Mouse (Mus musculus) limb, embryonic 13.5 days (tissue): Measurements from ENCODE around the gene Slamf6. TPM values are rescaled to one million over a fixed set of nuclear protein-coding genes. Genes with fewer than 3 reads are reported as not detected.
"Not testable (repeated sequence)": the region's sequence is repeated elsewhere in the genome, so short reads cannot be mapped to it uniquely, and the experiment has no call there.

Source experiments
- ATAC-seq: fragments of 200-750 bp; cut with Nextera tagmentation; 2 replicates; pipeline ENCODE4 v1.8.0; 2017; ENCODE audit warnings: low read depth, moderate number of reproducible peaks, moderate TSS enrichment; ENCODE audit not compliant: low FRiP score
- H3K27ac ChIP-seq: fragments of 300-500 bp; sonication (generic); 2 replicates; pipeline ENCODE4 v1.5.1; 2015; ENCODE audit warnings: inconsistent platforms, mild to moderate bottlenecking, moderate library complexity
- H3K27me3 ChIP-seq: fragments of 300-500 bp; sonication (generic); 2 replicates; pipeline ENCODE4 v1.6.1; 2015; ENCODE audit warnings: mild to moderate bottlenecking, inconsistent platforms
- H3K36me3 ChIP-seq: fragments of 300-500 bp; sonication (generic); 2 replicates; pipeline ENCODE4 v1.6.1; 2015; ENCODE audit warnings: inconsistent platforms, mild to moderate bottlenecking, moderate library complexity
- H3K4me1 ChIP-seq: fragments of 300-500 bp; sonication (generic); 2 replicates; pipeline ENCODE4 v1.6.1; 2015; ENCODE audit warnings: inconsistent platforms
- H3K4me2 ChIP-seq: fragments of 300-500 bp; sonication (generic); replicated peaks from 2 replicates; pipeline ENCODE4 v1.6.1; 2015; ENCODE audit warnings: inconsistent platforms, mild to moderate bottlenecking, moderate library complexity
- H3K4me3 ChIP-seq: fragments of 300-500 bp; sonication (generic); 2 replicates; pipeline ENCODE4 v1.5.1; 2015; ENCODE audit warnings: moderate library complexity, mild to moderate bottlenecking, inconsistent platforms
- H3K9ac ChIP-seq: fragments of 300-500 bp; sonication (generic); 2 replicates; pipeline ENCODE4 v1.6.1; 2015; ENCODE audit warnings: mild to moderate bottlenecking, inconsistent platforms
- H3K9me3 ChIP-seq: fragments of 300-500 bp; sonication (generic); 2 replicates; pipeline ENCODE4 v1.6.1; 2016; ENCODE audit warnings: inconsistent platforms
- WGBS: fragments of 180-500 bp; shearing (Covaris S2); methylation state at CpG from one replicate; pipeline ENCODE4 v1.1.7; 2015; 5-methylcytosine and 5-hydroxymethylcytosine counted together
- polyA plus RNA-seq: library from polyadenylated mRNA; unstranded; fragments of >200 nt; fragmentation: Nextera tagmentation; extraction: Ambion mirVana; gene quantifications from 2 replicates; pipeline ENCODE4 v1.2.1, GENCODE M21; 2015

Slamf6 gene
- polyA plus RNA-seq, 1 experiment from 2014 or later = 0.31 TPM

DNA sequence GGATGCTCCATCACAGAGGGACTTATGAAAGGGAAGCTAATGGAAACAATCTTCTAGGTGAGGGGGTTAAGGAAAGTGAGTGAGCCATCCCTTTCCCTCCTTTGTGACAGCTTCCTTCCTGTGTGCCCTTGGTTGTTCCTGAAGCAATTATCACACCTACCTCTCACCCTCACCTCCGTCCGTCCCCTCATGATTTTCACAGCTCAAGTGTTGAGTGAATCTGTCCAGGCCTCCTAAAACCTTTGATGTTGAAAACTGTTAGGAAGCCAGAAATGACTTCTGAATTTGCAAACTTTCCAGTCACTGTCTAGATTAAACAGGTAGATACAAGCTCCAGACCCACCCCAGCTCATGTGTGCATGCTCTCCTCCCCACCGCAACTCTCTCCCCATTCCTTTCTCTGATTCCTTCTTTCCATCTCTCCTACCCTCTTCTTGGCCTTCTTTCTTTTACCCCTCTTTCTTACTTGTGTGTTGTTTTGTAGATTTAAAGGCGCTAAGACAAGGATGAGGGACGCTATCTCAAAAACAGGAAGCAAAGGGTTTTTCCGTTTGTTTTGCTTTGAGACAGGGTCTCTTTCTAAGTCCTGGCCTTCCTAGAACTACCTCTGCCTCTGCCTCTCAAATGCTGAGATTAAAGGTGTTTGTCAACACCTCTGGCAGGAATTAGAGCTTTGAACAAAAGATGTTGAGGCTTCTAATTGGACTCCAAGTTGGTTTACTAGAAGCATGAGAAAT is 48.9 kb downstream of the Slamf6 start:
- H3K36me3 ChIP-seq = no peaks in the 10 kb centered on the region
- no peak overlapping the region for H3K4me3 ChIP-seq
- H3K27ac ChIP-seq = no peak overlapping the region
- no peaks in the 10 kb centered on the region for H3K27me3 ChIP-seq
- no peak overlapping the region for H3K4me2 ChIP-seq
- H3K9me3 ChIP-seq = no peaks in the 10 kb centered on the region
- H3K9ac ChIP-seq = no peak overlapping the region
- H3K4me1 ChIP-seq = no peaks in the 10 kb centered on the region
- 75% methylated on average over 6 of the region's 6 CpGs for WGBS
- no peak for ATAC-seq

DNA sequence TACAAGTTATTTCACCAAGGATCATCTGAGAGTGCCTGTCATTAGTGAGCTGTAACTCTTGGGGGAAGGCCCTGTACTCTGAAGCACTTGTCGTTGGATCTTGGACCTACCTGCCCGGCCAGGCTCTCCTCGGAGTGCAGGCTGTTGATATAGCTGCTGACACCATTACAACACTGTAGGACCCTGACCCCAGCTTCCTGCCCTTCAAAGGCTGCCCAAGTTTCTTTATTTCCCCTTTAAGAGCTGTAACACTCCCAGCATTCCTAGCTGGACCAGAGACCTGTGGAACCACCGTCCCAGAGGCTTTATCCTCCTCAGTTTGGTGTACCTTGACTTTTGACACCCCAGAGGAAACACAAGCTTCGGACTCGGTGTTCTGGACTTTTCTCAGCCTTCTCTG is 51.9 kb downstream of the Slamf6 start:
- H3K27me3 ChIP-seq = no peaks in the 10 kb centered on the region
- H3K4me3 ChIP-seq = no peak overlapping the region
- no peaks in the 10 kb centered on the region for H3K4me1 ChIP-seq
- no peaks in the 10 kb centered on the region for H3K36me3 ChIP-seq
- no peak for ATAC-seq
- H3K4me2 ChIP-seq = no peak overlapping the region
- no peak overlapping the region for H3K9ac ChIP-seq
- 78% methylated on average over 6 of the region's 6 CpGs for WGBS
- no peak overlapping the region for H3K27ac ChIP-seq
- no peaks in the 10 kb centered on the region for H3K9me3 ChIP-seq

DNA sequence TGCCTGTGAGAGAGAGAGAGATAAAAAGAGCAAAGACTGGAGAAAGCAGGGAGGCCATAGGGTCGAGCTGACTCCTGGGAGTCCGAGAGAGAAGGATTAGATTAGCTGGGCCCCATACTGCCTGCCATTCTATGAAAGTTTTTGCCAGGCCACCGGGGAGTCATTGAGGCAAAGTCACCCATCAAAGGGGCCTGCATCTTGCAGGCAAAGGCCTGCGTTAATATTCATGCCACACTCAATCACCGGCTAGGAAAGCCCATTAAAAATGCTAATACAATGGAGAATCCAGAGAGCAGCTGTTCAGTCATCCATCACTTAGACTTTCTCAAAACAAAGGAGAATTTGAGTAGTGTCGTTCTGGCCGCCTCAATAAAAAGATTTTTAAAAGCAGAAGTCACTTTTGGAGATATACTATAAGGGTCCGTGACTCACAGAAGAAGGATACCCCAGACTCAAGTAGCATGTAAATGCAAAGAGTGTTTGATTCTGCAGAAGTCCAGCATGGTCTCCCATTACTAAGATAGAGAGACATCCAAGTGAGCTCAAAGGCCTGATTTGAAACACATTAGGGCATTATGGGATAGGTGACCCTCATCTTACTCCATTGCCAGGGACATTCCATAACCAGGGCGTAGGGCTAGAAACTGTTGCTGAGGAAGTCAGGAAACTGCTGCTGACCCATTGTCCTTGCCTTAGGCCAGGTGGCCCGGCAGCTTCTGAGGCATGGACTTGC is 53.7 kb downstream of the Slamf6 start:
- Histone ChIP-seq H3K27ac (no peak overlapping the region), H3K4me2 (no peak overlapping the region), H3K4me1 (no peaks in the 10 kb centered on the region), H3K4me3 (no peak overlapping the region), H3K9me3 (0 out of 2 replicates have a peak, but pooled peaks cover 5% of the 10 kb centered on the region), H3K27me3 (no peaks in the 10 kb centered on the region), H3K36me3 (no peaks in the 10 kb centered on the region), H3K9ac (no peak overlapping the region)
- ATAC-seq = no peak
- WGBS = 64% methylated on average over 10 of the region's 10 CpGs

DNA sequence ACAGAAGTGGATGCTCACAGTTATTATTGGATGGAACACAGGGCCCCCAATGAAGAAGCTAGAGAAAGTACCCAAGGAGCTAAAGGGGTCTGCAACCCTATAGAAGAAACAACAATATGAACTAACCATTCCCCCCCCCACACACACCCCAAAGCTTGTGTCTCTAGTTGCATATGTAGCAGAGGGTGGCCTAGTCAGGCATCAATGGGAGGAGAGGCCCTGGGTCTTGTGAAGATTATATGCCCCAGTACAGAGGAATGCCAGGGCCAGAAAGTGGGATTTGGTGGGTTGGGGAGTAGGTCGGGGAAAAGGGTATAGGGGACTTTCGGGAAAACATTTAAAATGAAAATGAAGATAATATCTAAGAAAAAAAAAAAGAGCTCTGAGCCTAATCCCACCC is 57.0 kb downstream of the Slamf6 start:
- H3K4me1 ChIP-seq, H3K4me2 ChIP-seq, H3K9me3 ChIP-seq, H3K4me3 ChIP-seq, H3K36me3 ChIP-seq, H3K9ac ChIP-seq, H3K27me3 ChIP-seq, ATAC-seq, H3K27ac ChIP-seq: not testable (repeated sequence)
- WGBS = 92% methylated on average over 2 of the region's 2 CpGs

DNA sequence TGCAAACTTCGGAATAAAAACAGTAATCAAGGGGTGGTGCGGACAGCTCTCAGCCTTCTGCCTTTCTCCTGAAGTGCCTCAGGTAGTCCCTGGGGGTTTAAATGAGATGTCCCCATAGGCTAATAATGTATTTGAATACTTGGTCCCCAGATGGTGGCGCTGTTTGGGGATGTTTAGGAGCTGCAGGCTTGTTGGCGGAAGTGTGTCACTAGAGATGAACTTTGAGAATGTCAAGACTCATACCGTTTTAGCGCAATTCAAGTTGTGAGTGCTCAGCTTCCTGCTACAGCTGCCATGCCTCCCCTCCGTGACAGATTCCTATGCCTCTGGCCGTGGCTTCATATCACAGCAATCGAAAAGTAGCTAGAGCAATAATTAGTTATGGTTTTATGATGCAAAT is 58.1 kb downstream of the Slamf6 start:
- Histone ChIP-seq H3K27ac (no peak overlapping the region), H3K9me3 (0 out of 2 replicates have a peak, but pooled peaks cover 5% of the 10 kb centered on the region), H3K4me3 (no peak overlapping the region), H3K4me1 (no peaks in the 10 kb centered on the region), H3K27me3 (no peaks in the 10 kb centered on the region), H3K9ac (no peak overlapping the region), H3K36me3 (no peaks in the 10 kb centered on the region), H3K4me2 (no peak overlapping the region)
- no peak for ATAC-seq
- WGBS = 87% methylated on average over 9 of the region's 9 CpGs

DNA sequence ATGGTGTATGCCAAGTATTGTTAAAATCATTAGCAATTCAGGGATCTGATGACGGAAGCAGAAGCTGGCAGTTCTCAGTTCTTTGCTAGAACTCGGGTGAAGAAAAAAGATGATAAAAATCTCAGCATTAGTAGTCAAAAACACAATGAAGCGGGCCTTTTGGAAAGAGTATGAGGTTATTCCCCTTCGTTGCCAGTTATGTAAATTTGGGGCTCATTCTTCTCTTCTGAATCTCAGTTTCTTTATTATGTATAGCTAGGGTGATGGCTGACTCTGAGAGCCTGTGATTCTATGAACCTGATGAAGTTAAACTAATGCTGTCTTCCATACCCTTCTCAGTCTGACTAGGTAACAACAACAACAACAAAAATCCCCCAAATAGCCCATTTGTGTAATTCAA is 58.5 kb downstream of the Slamf6 start:
- no peak overlapping the region for H3K4me3 ChIP-seq
- no peak overlapping the region for H3K27ac ChIP-seq
- no peak overlapping the region for H3K4me2 ChIP-seq
- ATAC-seq = no peak
- H3K9ac ChIP-seq = no peak overlapping the region
- H3K27me3 ChIP-seq = no peaks in the 10 kb centered on the region
- no peaks in the 10 kb centered on the region for H3K4me1 ChIP-seq
- WGBS = 86% methylated on average over 4 of the region's 4 CpGs
- H3K9me3 ChIP-seq = 0 out of 2 replicates have a peak, but pooled peaks cover 5% of the 10 kb centered on the region
- no peaks in the 10 kb centered on the region for H3K36me3 ChIP-seq

DNA sequence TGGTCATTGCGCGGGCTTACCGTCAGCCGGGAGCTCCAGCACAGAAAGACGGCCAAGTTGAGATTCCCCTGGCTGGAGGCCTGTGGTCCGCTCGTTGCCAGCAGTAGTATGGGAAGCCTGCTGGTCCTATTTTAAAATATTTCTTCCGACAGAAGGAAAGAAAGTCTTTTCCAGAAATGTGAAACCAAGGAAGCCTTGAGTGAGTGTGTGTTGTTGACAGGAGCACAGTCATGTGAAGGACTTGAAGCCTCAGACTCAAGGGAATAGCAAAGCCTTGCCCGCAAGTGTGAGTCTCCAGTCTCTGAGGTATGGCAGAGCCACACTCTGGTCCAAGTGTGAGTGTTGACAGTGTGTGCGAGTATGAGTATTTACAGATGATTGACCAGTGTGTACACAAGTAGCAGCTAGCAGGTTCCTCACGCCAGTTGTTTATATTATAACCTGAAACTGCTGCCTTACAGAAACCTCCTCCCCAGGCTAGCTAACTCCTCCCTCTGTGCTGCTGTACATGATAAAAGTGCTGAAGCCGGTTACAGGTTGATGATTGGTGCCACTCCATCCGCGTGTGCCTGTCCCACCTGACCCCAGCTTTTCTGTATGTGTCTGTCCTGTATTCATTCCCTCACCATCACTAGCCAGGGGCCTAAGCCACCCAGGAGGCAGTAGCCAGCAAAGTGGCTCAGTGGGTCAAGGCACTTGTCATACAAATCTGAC is 59.7 kb downstream of the Slamf6 start:
- H3K9ac ChIP-seq = no peak overlapping the region
- 89% methylated on average over 14 of the region's 14 CpGs for WGBS
- H3K4me2 ChIP-seq = no peak overlapping the region
- no peaks in the 10 kb centered on the region for H3K36me3 ChIP-seq
- no peak overlapping the region for H3K4me3 ChIP-seq
- no peaks in the 10 kb centered on the region for H3K27me3 ChIP-seq
- no peaks in the 10 kb centered on the region for H3K4me1 ChIP-seq
- no peak overlapping the region for H3K27ac ChIP-seq
- 0 out of 2 replicates have a peak, but pooled peaks cover 5% of the 10 kb centered on the region for H3K9me3 ChIP-seq
- no peak for ATAC-seq

DNA sequence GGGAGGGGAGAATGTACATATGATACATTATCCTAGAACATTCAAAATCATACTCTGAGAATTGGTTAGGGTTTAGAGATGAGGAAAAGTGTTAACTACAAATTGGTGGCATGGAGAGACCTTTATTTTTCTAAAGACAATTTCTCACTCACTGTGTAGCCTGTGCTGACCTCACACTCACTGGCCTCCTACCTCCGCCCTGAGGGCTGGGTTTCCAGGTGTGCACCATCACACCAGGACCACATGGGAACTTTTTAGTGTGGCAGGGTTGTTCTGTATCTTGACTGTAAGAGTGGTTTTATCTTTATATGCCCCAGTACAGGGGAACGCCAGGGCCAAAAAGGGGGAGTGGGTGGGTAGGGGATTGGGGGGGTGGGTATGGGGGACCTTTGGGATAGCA is 60.6 kb downstream of the Slamf6 start:
- Histone ChIP-seq H3K4me3 (no peak overlapping the region), H3K9ac (no peak overlapping the region), H3K4me1 (no peaks in the 10 kb centered on the region), H3K27me3 (no peaks in the 10 kb centered on the region), H3K27ac (no peak overlapping the region), H3K36me3 (no peaks in the 10 kb centered on the region), H3K4me2 (no peak overlapping the region), H3K9me3 (0 out of 2 replicates have a peak, but pooled peaks cover 5% of the 10 kb centered on the region)
- WGBS = 57% methylated on average over 2 of the region's 2 CpGs
- no peak for ATAC-seq

DNA sequence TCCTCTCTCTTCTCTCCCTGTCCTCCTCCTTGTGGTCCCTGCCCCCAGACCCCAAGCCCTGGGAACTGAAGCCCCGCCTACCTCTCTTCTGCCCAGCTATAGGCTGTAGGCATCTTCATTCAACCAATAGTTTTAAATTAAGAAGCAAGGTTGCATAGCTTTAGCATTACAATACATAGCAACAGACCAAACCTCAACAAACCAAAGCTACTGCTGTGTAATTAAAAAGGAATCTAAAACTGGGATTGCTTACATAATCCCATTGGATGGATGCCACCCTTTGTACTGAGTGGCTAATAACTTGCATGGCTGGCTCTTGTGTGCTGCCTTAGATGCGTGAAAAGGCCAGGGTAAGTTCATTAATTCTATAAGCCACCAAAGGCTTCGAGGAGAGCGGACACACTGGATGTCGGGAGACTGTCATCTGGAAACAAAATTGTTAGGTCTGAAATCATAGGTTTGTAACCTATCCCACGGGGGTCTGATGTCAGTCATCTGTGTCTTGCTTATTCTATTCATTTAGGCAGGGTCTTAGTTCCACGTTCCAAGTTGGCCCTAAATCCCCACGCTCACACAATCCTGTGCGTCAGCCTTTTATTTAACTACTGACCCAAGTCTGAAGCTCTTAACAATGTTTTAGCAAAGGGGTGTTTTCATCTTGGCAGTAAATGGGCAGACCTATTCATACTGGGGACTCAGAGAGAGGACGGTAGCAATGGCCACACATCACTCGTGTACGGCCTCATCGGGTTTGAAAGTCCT is 62.8 kb downstream of the Slamf6 start:
- Histone ChIP-seq H3K27ac (no peak overlapping the region), H3K4me3 (no peak overlapping the region), H3K36me3 (no peaks in the 10 kb centered on the region), H3K4me1 (no peaks in the 10 kb centered on the region), H3K27me3 (no peaks in the 10 kb centered on the region), H3K9ac (no peak overlapping the region), H3K4me2 (no peak overlapping the region), H3K9me3 (0 out of 2 replicates have a peak, but pooled peaks cover 3% of the 10 kb centered on the region)
- 90% methylated on average over 13 of the region's 13 CpGs for WGBS
- ATAC-seq = no peak

DNA sequence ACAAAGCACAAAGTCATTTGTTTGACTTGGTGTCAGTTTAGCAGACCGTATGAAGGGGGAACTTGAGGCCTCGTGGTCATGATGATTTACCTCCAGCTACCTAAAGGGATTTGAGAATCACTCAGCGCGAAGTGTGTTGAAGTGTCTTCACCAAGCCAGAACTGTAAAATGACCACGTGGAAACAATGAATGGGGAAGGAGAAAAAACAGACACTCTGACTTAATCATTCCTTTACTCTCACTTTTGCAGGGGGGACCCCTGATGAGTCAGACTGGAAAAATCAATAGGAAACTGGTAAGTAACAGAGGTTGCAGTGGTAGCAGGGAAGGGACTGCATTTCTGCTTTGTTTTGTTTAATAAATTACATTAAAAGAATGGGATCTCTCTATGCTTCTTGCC is 64.9 kb downstream of the Slamf6 start:
- H3K9me3 ChIP-seq = no peaks in the 10 kb centered on the region
- no peak overlapping the region for H3K27ac ChIP-seq
- WGBS = 69% methylated on average over 5 of the region's 5 CpGs
- no peaks in the 10 kb centered on the region for H3K4me1 ChIP-seq
- no peaks in the 10 kb centered on the region for H3K27me3 ChIP-seq
- no peak overlapping the region for H3K4me3 ChIP-seq
- no peak overlapping the region for H3K4me2 ChIP-seq
- no peak for ATAC-seq
- H3K9ac ChIP-seq = no peak overlapping the region
- no peaks in the 10 kb centered on the region for H3K36me3 ChIP-seq

DNA sequence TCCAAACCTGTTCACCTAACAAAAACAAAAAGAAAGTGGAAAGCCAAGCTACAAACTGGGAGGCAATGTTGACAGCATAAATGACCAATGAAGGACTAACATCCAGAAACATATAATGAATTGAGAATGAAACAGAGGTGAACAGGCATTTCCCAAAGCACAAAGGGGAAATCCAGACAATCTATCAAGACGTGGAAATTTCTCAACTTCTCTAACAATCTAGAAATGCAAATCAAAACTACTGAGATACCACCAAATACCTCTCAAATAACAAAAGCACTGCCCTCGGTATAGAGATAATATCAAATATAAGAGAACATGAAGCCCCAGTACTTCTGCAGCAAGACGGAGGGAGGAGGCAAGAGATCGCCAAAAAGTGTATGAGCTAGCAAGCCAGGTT is 65.4 kb downstream of the Slamf6 start:
- H3K36me3 ChIP-seq = no peaks in the 10 kb centered on the region
- 81% methylated on average over 4 of the region's 4 CpGs for WGBS
- H3K4me2 ChIP-seq = no peak overlapping the region
- no peak overlapping the region for H3K27ac ChIP-seq
- no peak for ATAC-seq
- no peak overlapping the region for H3K4me3 ChIP-seq
- H3K27me3 ChIP-seq = no peaks in the 10 kb centered on the region
- H3K4me1 ChIP-seq = no peaks in the 10 kb centered on the region
- no peak overlapping the region for H3K9ac ChIP-seq
- no peaks in the 10 kb centered on the region for H3K9me3 ChIP-seq
